Mouse (Mus musculus) heart, adult 8-10 months (tissue): ENCODE results near the gene Msl1. TPM values are rescaled to one million over a fixed set of nuclear protein-coding genes. Genes with fewer than 3 reads are reported as not detected.
"Not testable (repeated sequence)": the region's sequence is repeated elsewhere in the genome, so short reads cannot be mapped to it uniquely, and the experiment has no call there.

Experiments
- DNase-seq: peaks from one replicate; pipeline ENCODE4 v3.0.0; 2022; ENCODE audit warnings: low spot score
- total RNA-seq, 4 experiments: library from RNA; stranded (reverse); gene quantifications; 2 replicates each; pipeline ENCODE4 v1.2.4; 2022

The Msl1 gene
- total RNA-seq, 4 experiments from 2014 or later = 72.1 to 84.3 (median 78.7) TPM

DNA sequence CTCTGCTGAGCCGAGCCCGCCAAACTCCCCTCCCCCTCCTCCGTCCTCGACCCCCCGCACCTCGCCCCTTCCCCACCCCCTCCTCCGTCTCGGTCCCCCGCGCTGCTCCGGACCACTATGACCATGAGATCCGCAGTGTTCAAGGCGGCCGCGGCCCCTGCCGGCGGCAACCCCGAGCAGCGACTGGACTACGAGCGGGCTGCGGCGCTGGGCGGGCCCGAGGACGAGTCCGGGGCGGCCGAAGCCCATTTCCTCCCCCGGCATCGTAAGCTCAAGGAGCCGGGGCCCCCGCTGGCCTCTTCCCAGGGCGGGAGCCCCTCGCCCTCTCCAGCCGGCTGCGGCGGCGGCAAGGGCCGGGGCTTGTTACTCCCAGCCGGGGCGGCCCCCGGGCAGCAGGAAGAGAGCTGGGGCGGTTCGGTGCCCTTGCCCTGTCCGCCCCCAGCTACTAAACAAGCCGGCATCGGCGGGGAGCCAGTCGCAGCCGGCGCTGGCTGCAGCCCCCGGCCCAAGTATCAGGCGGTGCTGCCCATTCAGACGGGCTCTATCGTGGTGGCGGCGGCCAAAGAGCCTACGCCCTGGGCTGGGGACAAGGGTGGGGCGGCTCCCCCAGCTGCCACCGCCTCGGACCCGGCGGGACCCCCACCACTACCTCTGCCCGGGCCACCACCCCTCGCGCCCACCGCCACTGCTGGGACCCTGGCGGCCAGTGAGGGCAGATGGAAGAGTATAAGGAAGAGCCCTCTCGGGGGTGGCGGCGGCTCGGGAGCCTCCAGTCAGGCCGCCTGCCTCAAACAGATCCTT lies 598 bp downstream of the Msl1 start:
- no peak for DNase-seq

DNA sequence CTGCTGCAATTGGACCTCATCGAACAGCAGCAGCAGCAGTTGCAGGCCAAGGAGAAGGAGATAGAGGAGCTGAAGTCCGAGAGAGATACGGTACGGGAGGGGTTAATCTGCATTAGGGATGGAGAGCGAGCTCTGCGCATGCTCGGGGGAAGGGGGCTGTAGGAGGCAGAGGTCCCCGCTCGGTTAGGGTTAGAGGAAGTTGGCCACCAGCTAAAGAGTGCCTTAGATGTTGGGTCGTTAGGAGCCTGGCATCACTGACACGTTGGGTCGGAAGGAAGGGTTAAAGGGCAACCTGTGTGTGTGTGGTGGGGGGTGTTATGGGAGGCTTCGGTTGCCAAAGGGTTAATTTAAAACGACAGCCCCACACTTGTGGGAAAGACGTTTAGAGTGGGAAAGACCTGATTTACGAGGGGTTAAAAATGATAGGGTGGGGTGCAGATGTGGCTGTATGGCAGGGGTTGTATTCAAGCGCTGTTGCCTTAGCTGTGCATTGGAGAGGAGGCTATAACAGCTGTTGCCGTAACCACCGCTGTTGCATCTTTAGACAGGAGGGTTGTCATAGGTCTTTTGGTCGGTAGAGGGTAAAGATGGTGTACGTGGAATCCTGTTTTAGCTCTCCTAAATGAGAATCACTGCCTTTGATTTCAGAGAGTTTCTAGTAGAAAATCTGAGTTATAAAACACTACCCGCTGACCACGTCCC lies 1.4 kb downstream of the Msl1 start:
- DNase-seq = peak; percentile 42

DNA sequence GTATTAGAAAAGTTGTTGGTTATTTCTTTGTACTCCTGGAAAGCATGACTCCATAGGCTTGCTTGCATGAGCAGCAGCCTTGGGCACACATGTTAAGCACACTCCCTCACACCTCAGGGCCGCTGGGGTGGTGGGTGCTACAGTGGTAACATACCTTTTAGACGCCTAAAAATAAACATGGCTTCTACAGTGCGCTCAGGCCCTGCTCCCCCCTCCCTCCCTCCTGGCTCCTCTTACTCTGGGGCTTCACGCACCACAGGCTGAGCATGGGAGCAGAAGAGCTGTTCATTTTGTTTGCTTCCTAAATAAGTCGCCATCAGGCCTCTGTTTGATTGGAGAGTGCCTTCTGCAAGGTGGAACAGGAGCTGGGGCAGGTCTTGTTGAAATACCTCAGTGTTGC lies 2.0 kb downstream of the Msl1 start:
- DNase-seq = no peak

DNA sequence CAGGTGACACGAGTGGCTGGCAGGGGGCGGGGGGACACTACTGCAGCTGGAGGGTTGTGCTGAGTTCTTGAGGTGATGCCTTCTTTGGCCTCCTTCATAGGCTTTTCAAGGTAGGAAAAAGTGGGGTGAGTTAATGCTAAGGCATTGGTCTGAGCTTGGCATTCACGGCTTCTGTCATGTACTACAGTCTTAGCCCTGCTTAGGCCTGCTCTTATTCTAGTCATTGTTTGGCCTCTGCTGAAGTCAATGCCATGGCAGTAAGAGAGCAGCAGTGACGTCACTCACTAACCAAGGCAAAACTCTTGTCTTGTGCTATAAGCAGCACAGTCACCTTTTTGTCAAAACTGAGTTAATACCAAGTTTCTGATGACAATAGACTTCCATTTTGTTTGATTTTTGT lies 2.6 kb downstream of the Msl1 start:
- no peak for DNase-seq

DNA sequence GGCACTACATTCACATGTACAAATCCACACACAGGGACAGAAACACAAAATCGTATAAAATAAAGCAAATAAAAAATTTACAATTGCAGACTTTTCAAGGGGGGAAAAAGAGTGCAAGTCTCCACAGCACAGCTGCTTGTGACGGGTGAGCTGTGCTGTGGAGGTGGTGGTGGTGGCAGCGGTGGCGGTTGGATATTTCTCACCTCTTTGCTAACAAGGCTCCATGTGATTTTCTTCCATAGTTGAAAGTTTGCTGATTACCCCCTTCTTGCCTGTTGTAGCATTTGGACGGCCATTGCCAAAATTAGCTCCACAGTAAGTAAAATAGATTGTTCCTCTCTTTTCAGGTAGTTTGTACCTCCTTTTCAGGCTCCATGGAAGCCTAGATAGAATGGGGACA lies 9.3 kb downstream of the Msl1 start, which contains the start of gene Casc3:
Gene Casc3, plus strand, starts transcription at position 301 of the 400 bp plus-strand sequence.
- no peak for DNase-seq

DNA sequence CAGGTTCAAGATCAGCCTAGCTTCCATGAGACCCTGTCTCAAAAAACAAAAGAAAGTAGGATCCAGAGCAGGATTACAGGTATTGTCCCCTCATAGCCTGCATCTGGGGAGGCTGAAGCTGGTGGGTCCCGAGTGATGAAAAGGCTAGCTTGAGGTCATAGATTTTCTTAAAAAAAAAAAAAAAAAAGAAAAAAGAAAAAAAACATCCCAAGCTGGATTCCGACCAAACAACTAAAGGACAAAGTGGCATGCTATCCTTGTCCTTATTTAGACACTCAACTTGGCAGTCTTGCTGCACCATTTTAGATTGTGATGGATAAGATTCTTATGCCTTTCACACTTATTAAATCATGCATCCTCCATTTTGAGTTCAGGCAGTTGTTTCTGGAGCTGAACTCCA lies 13.1 kb downstream of the Msl1 start:
- no peak for DNase-seq

DNA sequence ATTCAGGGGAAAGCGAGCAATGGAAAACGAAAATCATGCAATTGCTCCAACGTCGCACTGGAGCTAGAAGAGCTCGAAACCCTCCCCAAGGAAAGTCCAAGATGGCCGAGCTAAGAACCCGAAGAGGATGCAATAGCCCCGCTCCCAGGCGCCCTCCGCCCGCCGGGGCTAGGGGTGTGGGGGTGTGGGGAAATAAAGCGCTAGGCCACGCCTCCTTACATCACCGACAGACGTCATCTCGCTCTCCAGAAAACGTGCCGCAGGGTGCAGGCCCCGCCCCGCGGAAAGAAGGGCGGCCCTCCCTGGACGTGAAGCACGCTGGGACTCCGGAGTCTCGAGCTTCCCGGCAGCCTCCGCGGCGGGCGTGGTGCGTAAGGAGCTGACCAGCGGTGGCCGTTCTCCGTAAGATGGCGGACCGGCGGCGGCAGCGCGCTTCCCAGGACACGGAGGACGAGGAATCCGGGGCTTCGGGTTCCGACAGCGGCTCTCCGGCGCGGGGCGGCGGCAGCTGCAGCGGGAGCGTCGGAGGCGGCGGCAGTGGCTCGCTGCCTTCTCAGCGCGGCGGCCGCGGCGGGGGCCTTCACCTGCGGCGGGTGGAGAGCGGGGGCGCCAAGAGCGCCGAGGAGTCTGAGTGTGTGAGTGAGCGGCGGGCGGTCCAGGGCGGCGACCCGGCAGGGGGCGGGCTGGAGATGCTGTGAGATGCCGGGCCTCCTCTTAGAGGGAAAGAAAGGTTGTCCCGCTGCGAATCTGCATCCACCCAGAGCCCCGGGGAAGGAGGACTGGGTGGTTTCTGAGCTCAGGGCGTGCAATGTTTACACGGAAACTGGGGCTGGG lies 14.4 kb downstream of the Msl1 start:
- DNase-seq = peak; percentile 99

DNA sequence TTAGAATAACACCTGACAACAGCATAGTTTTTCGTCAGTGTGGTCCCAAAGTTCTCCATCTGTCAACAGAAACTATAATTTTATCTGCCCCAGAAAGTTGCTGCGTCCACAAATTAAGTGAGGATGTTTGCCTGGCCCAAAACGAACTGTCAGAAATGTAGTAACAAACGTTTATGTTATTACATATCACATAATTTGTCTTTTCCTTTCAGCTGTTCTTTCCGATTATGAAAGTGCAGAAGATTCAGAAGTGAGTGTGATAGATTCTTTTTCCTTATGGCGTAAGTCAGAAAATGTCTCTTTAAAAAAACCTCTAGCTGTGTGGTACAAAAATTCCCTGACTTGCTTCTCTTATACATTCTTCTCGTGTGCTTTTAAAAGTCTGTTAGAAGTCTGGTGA lies 15.4 kb downstream of the Msl1 start:
- no peak for DNase-seq

DNA sequence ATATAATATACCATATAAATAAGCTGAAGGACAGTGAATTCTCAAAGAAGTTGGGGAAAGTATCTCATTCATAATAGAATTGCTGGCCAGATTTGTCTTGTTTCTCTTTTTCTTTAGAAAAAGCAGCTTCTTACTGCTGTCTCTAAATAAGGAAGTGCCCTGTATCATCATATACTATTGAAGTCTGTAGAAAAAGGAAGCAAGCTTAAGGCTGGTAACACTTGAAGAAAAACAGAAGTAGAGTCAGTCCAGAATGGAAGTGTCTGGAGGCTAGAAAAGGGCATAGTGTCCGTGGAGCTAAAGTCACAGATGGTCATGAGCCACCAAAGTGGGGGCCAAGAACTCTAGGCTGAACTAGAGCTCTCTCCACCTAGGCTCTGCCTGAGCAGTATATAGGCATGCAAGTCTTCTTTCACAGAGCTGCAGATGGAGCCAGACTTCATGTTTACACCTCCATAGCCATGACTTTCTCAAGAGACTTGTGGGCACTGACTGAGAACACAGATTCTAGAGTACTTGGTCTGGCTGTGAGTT lies 21.5 kb downstream of the Msl1 start:
- no peak for DNase-seq

DNA sequence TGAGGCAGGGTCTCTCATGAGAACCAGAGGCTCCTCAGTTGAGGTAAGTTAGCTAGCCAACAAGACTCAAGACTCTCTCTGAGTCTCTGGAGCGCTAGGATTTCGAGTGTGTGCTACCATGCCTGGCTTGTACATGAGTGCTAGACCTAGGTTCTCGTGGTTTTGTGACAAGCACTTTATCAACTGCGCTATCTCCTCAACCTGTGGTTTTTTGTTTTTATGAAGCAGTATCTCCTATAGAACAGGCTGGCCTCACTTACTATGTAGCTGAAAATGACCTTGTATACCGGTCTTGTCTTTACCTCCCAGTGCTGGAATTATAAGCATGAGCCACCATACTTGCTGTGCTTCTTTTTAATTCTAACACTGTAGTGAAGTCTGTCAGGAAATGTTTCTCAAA lies 25.7 kb downstream of the Msl1 start:
- DNase-seq = no peak

DNA sequence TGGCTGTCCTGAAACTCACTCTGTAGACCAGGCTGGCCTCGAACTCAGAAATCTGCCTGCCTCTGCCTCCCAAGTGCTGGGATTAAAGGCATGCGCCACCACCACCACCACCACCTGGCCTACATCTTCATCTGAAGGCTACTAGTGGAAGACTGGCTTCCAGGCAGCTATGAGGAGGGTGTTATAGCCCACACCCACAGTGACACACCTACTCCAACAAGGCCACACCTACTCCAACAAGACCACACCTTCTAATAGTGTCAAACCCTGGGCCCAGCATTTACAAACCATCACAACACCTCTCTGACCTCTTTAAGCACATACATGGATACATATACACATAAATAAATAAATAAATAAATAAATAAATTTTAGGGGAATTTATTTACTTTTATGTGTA lies 30.8 kb downstream of the Msl1 start:
- not testable (repeated sequence) for DNase-seq

DNA sequence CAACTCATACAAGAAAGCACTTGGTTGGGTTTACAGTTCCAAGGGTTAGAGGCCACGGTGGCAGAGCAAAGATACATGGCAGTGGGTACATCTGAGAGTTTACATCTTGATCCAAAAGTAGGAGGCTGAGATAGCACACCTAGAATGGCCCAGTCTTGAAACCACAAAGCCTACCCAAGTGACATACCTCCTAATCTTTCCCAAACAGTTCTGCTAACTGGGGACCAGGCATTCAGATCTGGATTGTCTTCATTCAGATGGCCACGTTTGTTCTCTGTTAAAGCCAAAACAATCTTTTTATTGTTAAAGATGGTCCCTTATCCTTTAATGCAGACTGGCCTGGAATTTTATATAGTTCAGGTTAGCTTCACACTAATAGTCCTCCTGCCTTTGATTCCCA lies 32.6 kb downstream of the Msl1 start:
- no peak for DNase-seq

DNA sequence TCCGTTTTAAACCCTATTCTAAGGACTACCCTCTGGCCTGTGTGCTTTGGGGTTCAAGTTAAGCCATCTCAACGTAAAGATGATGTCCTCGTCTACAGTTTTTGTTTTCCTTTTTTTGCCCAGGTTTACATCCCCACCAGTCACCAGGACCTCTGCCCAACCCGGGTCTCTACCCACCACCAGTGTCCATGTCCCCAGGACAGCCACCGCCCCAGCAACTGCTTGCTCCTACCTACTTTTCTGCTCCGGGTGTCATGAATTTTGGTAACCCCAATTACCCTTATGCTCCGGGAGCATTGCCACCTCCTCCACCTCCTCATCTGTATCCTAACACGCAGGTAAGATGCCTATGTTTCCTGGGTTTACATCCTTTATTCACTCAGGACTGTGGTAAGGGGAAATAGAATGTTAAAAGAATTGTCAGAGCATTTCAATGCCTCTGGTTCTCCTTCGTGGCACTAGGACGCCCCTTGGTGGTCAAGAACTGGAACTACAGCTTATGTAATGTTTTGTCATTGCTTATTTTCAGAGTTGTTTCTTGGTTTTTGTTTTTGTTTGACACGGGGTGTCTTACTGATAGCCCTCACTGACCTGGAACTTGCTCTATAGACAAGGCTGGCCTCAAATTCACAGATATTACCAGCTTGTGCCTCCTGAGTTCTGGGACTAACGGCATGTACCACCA lies 33.9 kb downstream of the Msl1 start:
- DNase-seq = peak; percentile 25

DNA sequence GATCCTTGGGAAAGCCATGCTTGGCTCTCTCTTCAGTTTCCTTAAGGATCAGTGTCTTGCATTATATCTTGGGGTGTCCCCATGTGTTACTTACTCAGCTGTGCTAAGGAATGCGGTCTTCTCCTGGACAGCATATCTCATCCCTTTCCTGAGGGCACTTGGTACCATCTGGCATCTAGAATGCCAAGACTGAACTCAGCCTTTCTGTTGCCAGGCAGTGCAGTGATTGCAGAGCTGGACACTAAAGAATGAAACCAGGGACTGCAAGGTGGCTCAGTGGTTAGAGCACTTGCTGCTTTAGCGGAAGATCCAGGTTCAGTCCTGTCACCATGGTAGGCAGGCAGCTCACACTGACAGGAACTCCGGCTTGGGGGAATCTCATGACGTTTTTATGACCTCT lies 34.6 kb downstream of the Msl1 start:
- no peak for DNase-seq

DNA sequence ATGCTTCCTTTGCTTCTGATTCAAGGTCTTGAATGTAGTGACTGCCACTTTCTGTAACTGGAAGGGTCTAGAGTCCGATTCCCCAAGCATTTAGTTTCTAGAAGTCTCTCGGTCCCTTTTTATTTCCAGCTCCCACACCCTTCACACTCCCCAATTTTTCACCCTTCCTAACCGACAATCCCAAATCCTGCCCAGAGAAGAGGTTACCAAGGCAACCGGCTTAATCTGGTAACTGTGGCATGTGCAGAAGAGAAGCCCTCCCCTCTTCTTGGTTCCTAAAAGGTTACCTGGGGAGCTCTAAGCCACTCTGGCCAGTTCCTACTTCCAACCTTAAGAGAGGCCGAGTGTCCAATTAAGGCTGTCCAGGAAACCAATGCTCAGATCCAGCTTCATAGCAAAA lies 40.0 kb downstream of the Msl1 start:
- DNase-seq = no peak

DNA sequence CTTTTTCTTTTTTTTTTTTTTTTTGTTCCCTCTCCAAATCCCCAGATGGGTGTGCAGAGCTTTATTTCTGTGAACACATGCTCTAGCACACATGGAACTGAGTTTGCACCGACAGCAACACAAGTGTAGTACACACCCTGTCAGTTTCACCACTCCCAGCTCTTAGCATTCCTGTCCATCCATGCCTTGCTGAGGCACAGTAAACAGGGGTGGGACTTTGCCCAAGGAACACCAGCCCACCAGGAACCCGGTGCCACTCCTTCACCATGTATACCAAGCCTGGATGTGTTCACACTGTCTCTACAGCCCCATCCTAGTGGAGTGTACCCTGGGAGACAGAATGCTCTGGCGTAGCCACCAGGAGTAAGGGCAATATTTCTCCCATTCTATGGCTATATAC lies 40.4 kb downstream of the Msl1 start:
- DNase-seq = no peak

DNA sequence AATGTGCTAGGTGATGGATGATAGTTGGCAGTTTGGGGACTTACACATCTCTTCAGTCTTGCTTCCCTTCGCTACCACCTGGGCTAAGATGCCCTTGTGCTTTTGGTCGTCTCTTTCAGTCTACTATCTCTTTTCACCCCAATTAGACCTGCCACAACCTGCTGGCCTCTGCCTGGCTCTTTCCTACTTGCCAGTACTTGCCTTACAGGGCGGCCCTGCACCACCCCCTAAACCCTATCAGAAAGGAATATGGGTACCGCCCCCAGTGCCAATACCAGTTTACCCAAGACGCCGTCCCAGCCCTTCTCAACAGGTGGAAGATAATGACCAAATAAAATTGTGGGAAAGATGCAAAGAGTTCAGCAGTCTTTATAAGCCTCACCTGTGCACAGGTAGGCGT lies 40.8 kb downstream of the Msl1 start:
- DNase-seq = no peak

DNA sequence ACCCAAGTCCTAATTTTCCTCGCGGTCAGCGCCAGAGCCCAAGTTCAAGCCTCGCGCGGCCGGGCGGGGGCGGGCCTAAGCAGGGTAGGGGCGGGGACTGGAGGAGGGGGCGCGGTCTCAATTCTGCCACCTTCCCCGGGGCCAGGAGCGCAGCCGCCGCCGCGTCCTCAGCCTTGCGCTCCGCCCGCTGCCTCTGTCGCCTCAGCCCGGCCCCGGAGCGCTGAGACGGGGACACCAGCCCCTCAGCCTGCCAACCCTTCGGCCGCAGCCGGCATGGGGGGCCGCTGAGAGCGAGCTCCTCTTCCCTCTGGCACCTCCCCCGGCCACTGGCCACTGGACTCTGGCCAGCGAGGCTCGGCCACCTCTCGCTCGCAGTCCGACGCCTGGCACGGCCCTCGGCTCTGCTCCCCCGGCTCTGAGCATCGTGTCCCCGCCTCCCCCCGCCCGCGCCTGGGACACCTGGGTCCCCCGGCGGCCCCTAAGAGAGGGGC lies 41.4 kb downstream of the Msl1 start, which contains the start of gene Rapgefl1:
Gene Rapgefl1, plus strand, starts transcription at position 135 of the 491 bp plus-strand sequence.
- DNase-seq = peak; percentile 73

DNA sequence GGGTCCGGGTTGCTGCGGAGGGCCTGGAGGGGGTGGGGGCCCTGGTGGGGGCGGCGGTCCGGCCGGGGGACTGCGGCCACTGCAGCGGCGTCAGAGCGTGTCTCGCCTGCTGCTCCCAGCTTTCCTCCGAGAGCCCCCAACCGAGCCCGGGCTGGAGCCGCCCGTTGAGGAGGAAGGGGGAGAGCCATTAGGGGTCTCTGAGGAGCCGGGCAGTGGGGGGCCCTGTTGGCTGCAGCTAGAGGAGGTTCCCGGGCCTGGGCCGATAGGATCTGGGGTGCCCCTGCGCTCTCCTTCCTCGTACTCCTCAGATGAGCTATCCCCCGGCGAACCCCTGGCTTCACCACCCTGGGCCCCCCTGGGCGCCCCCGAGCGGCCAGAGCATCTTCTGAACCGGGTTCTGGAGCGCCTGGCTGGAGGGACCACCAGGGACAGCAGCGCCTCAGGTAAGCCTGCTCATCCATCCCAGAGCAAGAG lies 42.0 kb downstream of the Msl1 start:
- DNase-seq = no peak

DNA sequence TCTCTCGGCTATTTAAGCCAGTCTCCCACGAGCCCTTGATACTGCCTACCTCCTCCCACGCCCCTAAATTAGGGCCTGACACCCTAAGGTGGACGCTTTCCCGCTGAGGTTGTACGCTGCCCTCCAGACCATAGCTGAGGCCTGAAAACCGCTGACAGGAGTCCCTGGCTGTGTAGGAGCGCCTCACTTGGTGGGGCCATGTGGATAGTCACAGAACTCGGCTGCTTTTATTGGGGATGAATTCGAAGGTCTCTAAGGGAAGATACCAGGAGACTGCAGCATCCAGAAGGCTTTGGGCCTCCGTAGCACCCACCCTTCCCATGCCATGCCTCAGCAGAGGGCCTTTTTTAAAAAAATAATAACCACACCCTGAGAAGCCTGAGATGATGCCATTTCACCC lies 42.6 kb downstream of the Msl1 start:
- DNase-seq = no peak

DNA sequence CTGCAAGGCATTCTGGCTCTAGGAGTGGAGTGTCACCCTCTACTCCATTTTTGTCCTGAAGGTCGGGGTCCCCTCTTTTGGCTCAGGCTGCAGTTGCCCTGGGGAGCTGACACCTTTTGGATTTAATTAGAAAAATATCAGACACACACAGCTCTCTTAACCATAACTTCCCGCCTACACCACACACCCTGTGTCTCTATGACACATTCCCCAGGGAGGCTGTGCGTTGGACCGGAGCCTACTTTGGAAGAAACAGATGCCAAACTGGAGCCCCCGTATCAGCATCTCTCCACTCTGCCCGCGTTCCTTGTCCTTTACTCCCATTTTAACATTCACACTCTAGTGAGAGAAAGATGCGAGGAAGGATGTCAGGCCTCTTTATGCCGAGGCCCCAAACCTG lies 43.2 kb downstream of the Msl1 start:
- no peak for DNase-seq
